Mouse (Mus musculus) lung, postnatal 0 days (tissue): ENCODE measurements around the gene Cyp2d9.
A peak's percentile ranks its signal among the peaks of the same experiment; 100 is the strongest.

ENCODE experiments used
- CTCF ChIP-seq: IDR thresholded peaks from 2 replicates; pipeline ENCODE4 v1.5.1; 2016; ENCODE audit warnings: antibody characterized with exemption, mild to moderate bottlenecking
- EP300 ChIP-seq: IDR thresholded peaks from 2 replicates; pipeline ENCODE4 v1.6.1; 2016; ENCODE audit warnings: antibody characterized with exemption, mild to moderate bottlenecking, control low read depth

DNA sequence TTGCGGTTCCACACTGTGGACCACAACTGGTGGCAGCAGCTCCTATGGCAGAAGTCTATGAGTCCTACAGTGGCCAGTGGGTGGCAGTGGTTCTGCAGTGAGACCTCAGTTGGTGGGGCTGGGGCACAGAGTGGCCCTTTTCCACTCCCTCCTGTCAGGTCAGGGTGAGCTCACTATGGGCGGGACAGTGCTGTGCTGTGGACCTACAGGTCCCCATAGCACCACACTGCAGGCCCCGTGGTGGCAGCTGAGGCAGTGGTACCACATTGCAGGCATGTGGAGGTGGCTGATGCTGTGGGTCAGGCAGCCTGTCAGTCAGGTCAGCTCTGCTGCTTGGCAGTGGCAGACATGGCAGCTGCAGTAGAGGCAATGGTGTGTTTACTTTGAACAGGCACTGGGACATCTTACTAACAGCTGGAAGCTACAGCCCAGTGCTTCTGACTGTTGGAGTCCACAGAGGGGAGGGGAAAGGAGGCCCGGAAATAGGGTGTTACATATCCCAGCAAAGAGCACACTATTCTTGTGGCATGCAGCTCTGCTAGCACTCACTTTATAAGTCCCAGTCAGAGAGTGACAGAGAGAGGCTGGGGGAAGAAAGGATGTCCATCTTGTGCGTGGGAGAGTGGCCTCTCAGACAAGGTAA lies 4.9 kb downstream of the Cyp2d9 start:
- peak; percentile 27; the same call in 1 of the 2 replicates for TF ChIP-seq CTCF
- TF ChIP-seq EP300, result no peak
